Mouse (Mus musculus) gastrocnemius, postnatal 25 days (tissue): Measurements from ENCODE around the gene Cped1. TPM values are rescaled to one million over a fixed set of nuclear protein-coding genes. Genes with fewer than 3 reads are reported as not detected.
"Not testable (repeated sequence)": the region's sequence is repeated elsewhere in the genome, so short reads cannot be mapped to it uniquely, and the experiment has no call there.

Experiments
- DNase-seq: peaks from one replicate; pipeline ENCODE4 v3.0.0; 2022
- total RNA-seq, 2 experiments: library from RNA; stranded (reverse); gene quantifications; 1 replicate in 1 of 2; 2 replicates in 1 of 2; pipeline ENCODE4 v1.2.3; 2021

Cped1 gene
- total RNA-seq, 2 experiments from 2014 or later: 16.8 to 22.7 TPM

- no peak for DNase-seq
Observed at GRCm38 (mm10) chr6:22026761-22027594, 41.3 kb downstream of the Cped1 start.

GRCm38 (mm10) chr6:22027854-22028253, 42.1 kb downstream of the Cped1 start:
- DNase-seq: no peak

- DNase-seq: no peak
Observed at GRCm38 (mm10) chr6:22030381-22030780, 44.7 kb downstream of the Cped1 start.

- no peak for DNase-seq
Observed at GRCm38 (mm10) chr6:22033188-22033587, 47.5 kb downstream of the Cped1 start.

GRCm38 (mm10) chr6:22035408-22035807, 49.7 kb downstream of the Cped1 start:
- DNase-seq: no peak

- no peak for DNase-seq
Observed at GRCm38 (mm10) chr6:22035895-22036294, 50.2 kb downstream of the Cped1 start.

- DNase-seq: no peak
Observed at GRCm38 (mm10) chr6:22036396-22036795, 50.7 kb downstream of the Cped1 start.

- no peak for DNase-seq
Observed at GRCm38 (mm10) chr6:22036911-22037310, 51.2 kb downstream of the Cped1 start.

- no peak for DNase-seq
Observed at GRCm38 (mm10) chr6:22037441-22038050, 51.8 kb downstream of the Cped1 start.

GRCm38 (mm10) chr6:22039666-22040065, 54.0 kb downstream of the Cped1 start:
- not testable (repeated sequence) for DNase-seq

- DNase-seq: peak; percentile 38
Observed at GRCm38 (mm10) chr6:22044880-22045605, 59.3 kb downstream of the Cped1 start.

- no peak for DNase-seq
Observed at GRCm38 (mm10) chr6:22047101-22047500, 61.4 kb downstream of the Cped1 start.

GRCm38 (mm10) chr6:22049093-22049492, 63.4 kb downstream of the Cped1 start:
- DNase-seq: no peak

- no peak for DNase-seq
Observed at GRCm38 (mm10) chr6:22051526-22051925, 65.8 kb downstream of the Cped1 start.

- no peak for DNase-seq
Observed at GRCm38 (mm10) chr6:22053014-22053413, 67.3 kb downstream of the Cped1 start.

GRCm38 (mm10) chr6:22064341-22064740, 78.6 kb downstream of the Cped1 start:
- peak; percentile 35 for DNase-seq

GRCm38 (mm10) chr6:22070603-22071322, 85.0 kb downstream of the Cped1 start:
- DNase-seq: no peak

GRCm38 (mm10) chr6:22071323-22071840, 85.7 kb downstream of the Cped1 start:
- DNase-seq: no peak

- DNase-seq: no peak
Observed at GRCm38 (mm10) chr6:22072737-22073136, 87.0 kb downstream of the Cped1 start.

- DNase-seq: no peak
Observed at GRCm38 (mm10) chr6:22074232-22075083, 88.7 kb downstream of the Cped1 start.

- no peak for DNase-seq
Observed at GRCm38 (mm10) chr6:22078686-22079264, 93.1 kb downstream of the Cped1 start.
